Mouse (Mus musculus): Measurements from ENCODE around the gene Fam57a. TPM values are rescaled to one million over a fixed set of nuclear protein-coding genes. Genes with fewer than 3 reads are reported as not detected.

The Fam57a gene
- polyA plus RNA-seq, 1 experiment from 2014 or later, result 19.9 TPM

- Histone ChIP-seq H3K27me3 (replicated peaks; ENCODE audit: control insufficient read depth, insufficient read depth, low read length) (no peaks in the 10 kb centered on the region), H3K9me3 (ENCODE audit: control insufficient read depth) (no peaks in the 10 kb centered on the region), H3K4me2 (replicated peaks; ENCODE audit: low read depth) (no peak overlapping the region), H3K27ac (ENCODE audit: low read depth, low read length) (no peak overlapping the region), H3K9ac (ENCODE audit: low read depth, low read length) (no peak overlapping the region), H3K4me3 (ENCODE audit: low read depth, low read length) (no peak overlapping the region), H3K36me3 (ENCODE audit: control insufficient read depth, insufficient read depth) (peaks cover 12% of the 10 kb centered on the region; the same call in 1 of the 2 replicates), H3K4me1 (replicated peaks; ENCODE audit: control insufficient read depth, insufficient read depth, low read length) (no peaks in the 10 kb centered on the region)
- TF ChIP-seq CTCF (IDR thresholded peaks at IDR 0.05; ENCODE audit: low read depth), result no peak
- WGBS, result 53% methylated on average over 3 of the region's 3 CpGs
- no peak for ATAC-seq
Observed at GRCm38 (mm10) chr11:76252036-76252435, 72.6 kb downstream of the Fam57a start.

- Histone ChIP-seq H3K27ac (ENCODE audit: low read depth, low read length) (peak overlapping the region; percentile 35; the same call in 1 of the 2 replicates), H3K9ac (ENCODE audit: low read depth, low read length) (no peak overlapping the region), H3K4me3 (ENCODE audit: low read depth, low read length) (no peak overlapping the region), H3K4me2 (replicated peaks; ENCODE audit: low read depth) (no peak overlapping the region), H3K4me1 (replicated peaks; ENCODE audit: control insufficient read depth, insufficient read depth, low read length) (no peaks in the 10 kb centered on the region), H3K9me3 (ENCODE audit: control insufficient read depth) (no peaks in the 10 kb centered on the region), H3K36me3 (ENCODE audit: control insufficient read depth, insufficient read depth) (peaks cover 17% of the 10 kb centered on the region; the same call in 1 of the 2 replicates), H3K27me3 (replicated peaks; ENCODE audit: control insufficient read depth, insufficient read depth, low read length) (no peaks in the 10 kb centered on the region)
- WGBS, result 47% methylated on average over 5 of the region's 5 CpGs
- TF ChIP-seq CTCF (IDR thresholded peaks at IDR 0.05; ENCODE audit: low read depth), result peak; percentile 94
- ATAC-seq, result peak; percentile 67
Observed at GRCm38 (mm10) chr11:76253145-76253917, 73.9 kb downstream of the Fam57a start.

- no peak for TF ChIP-seq CTCF (IDR thresholded peaks at IDR 0.05; ENCODE audit: low read depth)
- WGBS, result 69% methylated on average over 4 of the region's 4 CpGs
- Histone ChIP-seq H3K9me3 (ENCODE audit: control insufficient read depth) (no peaks in the 10 kb centered on the region), H3K27me3 (replicated peaks; ENCODE audit: control insufficient read depth, insufficient read depth, low read length) (no peaks in the 10 kb centered on the region), H3K4me3 (ENCODE audit: low read depth, low read length) (no peak overlapping the region), H3K36me3 (ENCODE audit: control insufficient read depth, insufficient read depth) (peaks cover 13% of the 10 kb centered on the region; the same call in 1 of the 2 replicates), H3K27ac (ENCODE audit: low read depth, low read length) (0 out of 2 replicates have a peak overlapping the region, but pooled peaks have one; percentile 35), H3K9ac (ENCODE audit: low read depth, low read length) (no peak overlapping the region), H3K4me1 (replicated peaks; ENCODE audit: control insufficient read depth, insufficient read depth, low read length) (no peaks in the 10 kb centered on the region), H3K4me2 (replicated peaks; ENCODE audit: low read depth) (no peak overlapping the region)
- ATAC-seq, result peak; percentile 13; the same call in 1 of the 2 replicates
Observed at GRCm38 (mm10) chr11:76253918-76254264, 74.4 kb downstream of the Fam57a start.

- 76% methylated on average over 4 of the region's 4 CpGs for WGBS
- ATAC-seq, result no peak
- peaks cover 6% of the 10 kb centered on the region; the same call in 1 of the 2 replicates for H3K36me3 ChIP-seq (ENCODE audit: control insufficient read depth, insufficient read depth)
Observed at GRCm38 (mm10) chr11:76255431-76256001, 76.0 kb downstream of the Fam57a start.

GRCm38 (mm10) chr11:76256129-76256528 lies 76.7 kb downstream of the Fam57a start:
- Histone ChIP-seq H3K4me3 (ENCODE audit: low read depth, low read length) (no peak overlapping the region), H3K9ac (ENCODE audit: low read depth, low read length) (no peak overlapping the region), H3K9me3 (ENCODE audit: control insufficient read depth) (no peaks in the 10 kb centered on the region), H3K36me3 (ENCODE audit: control insufficient read depth, insufficient read depth) (peaks cover 6% of the 10 kb centered on the region; the same call in 1 of the 2 replicates), H3K27me3 (replicated peaks; ENCODE audit: control insufficient read depth, insufficient read depth, low read length) (no peaks in the 10 kb centered on the region), H3K27ac (ENCODE audit: low read depth, low read length) (no peak overlapping the region), H3K4me1 (replicated peaks; ENCODE audit: control insufficient read depth, insufficient read depth, low read length) (no peaks in the 10 kb centered on the region), H3K4me2 (replicated peaks; ENCODE audit: low read depth) (no peak overlapping the region)
- WGBS, result 48% methylated on average over 5 of the region's 5 CpGs
- no peak for TF ChIP-seq CTCF (IDR thresholded peaks at IDR 0.05; ENCODE audit: low read depth)
- ATAC-seq, result no peak

More at GRCm38 (mm10) chr11:76255431-76256001, 76.0 kb downstream of the Fam57a start:
- Histone ChIP-seq H3K9ac (ENCODE audit: low read depth, low read length) (no peak overlapping the region), H3K27ac (ENCODE audit: low read depth, low read length) (no peak overlapping the region), H3K4me2 (replicated peaks; ENCODE audit: low read depth) (no peak overlapping the region), H3K9me3 (ENCODE audit: control insufficient read depth) (no peaks in the 10 kb centered on the region), H3K4me1 (replicated peaks; ENCODE audit: control insufficient read depth, insufficient read depth, low read length) (no peaks in the 10 kb centered on the region), H3K27me3 (replicated peaks; ENCODE audit: control insufficient read depth, insufficient read depth, low read length) (no peaks in the 10 kb centered on the region), H3K4me3 (ENCODE audit: low read depth, low read length) (no peak overlapping the region)
- no peak for TF ChIP-seq CTCF (IDR thresholded peaks at IDR 0.05; ENCODE audit: low read depth)

GRCm38 (mm10) chr11:76257386-76257785 lies 77.9 kb downstream of the Fam57a start:
- 78% methylated on average over 4 of the region's 4 CpGs for WGBS

More at GRCm38 (mm10) chr11:76257386-76257785, 77.9 kb downstream of the Fam57a start:
- Histone ChIP-seq H3K9ac (ENCODE audit: low read depth, low read length) (no peak overlapping the region), H3K4me2 (replicated peaks; ENCODE audit: low read depth) (no peak overlapping the region), H3K27ac (ENCODE audit: low read depth, low read length) (no peak overlapping the region), H3K4me3 (ENCODE audit: low read depth, low read length) (no peak overlapping the region), H3K27me3 (replicated peaks; ENCODE audit: control insufficient read depth, insufficient read depth, low read length) (no peaks in the 10 kb centered on the region), H3K9me3 (ENCODE audit: control insufficient read depth) (no peaks in the 10 kb centered on the region), H3K36me3 (ENCODE audit: control insufficient read depth, insufficient read depth) (peaks cover 6% of the 10 kb centered on the region; the same call in 1 of the 2 replicates), H3K4me1 (replicated peaks; ENCODE audit: control insufficient read depth, insufficient read depth, low read length) (no peaks in the 10 kb centered on the region)
- ATAC-seq, result no peak
- no peak for TF ChIP-seq CTCF (IDR thresholded peaks at IDR 0.05; ENCODE audit: low read depth)

Data from intestine, postnatal 0 days (tissue).